Mouse (Mus musculus): ENCODE measurements at regions not wholly inside any gene's neighbourhood (a gene's known extent, or its start where the extent isn't known, plus 50 kb on each side); places are given as distances from the start of the nearest gene placed in this dataset.

GRCm38 (mm10) chr14:89062583-89063436 lies 591.6 kb upstream of the Pcdh20 start:
- TF ChIP-seq ZC3H11A (IDR thresholded peaks at IDR 0.05; ENCODE audit: borderline replicate concordance, low read depth, low read length) (no peak), CHD2 (IDR thresholded peaks at IDR 0.05; ENCODE audit: low read depth, low read length) (no peak), HCFC1 (IDR thresholded peaks at IDR 0.05; ENCODE audit: borderline replicate concordance, insufficient read depth, low read length) (no peak)

Data from ES-E14 (cell line).